Mouse (Mus musculus): ENCODE results near the gene Zc3h18. TPM values are rescaled to one million over a fixed set of nuclear protein-coding genes. Genes with fewer than 3 reads are reported as not detected.
A peak's percentile ranks its signal among the peaks of the same experiment; 100 is the strongest.

Zc3h18 gene
- polyA plus RNA-seq, 1 experiment from 2014 or later = 64.0 TPM

- H3K36me3 ChIP-seq = no peaks in the 10 kb centered on the region
- ATAC-seq (ENCODE audit: low FRiP score) = no peak
- H3K4me3 ChIP-seq = peak overlapping the region; percentile 68; the same call in 1 of the 2 replicates
- 65% methylated on average over 3 of the region's 3 CpGs for WGBS
- H3K4me1 ChIP-seq = peaks cover 32% of the 10 kb centered on the region
- no peaks in the 10 kb centered on the region for H3K9me3 ChIP-seq (replicated peaks)
- H3K27ac ChIP-seq = peak overlapping the region; percentile 94; the same call in 1 of the 2 replicates
- no peaks in the 10 kb centered on the region for H3K27me3 ChIP-seq
- H3K9ac ChIP-seq = no peak overlapping the region
- H3K4me2 ChIP-seq (replicated peaks) = peak overlapping the region; percentile 90
These were observed 68.8 kb downstream of the Zc3h18 start for GRCm38 (mm10) chr8:122445203-122445602.

GRCm38 (mm10) chr8:122451161-122451703 is 74.8 kb downstream of the Zc3h18 start:
- H3K27ac ChIP-seq = no peak overlapping the region
- H3K9ac ChIP-seq = no peak overlapping the region
- no peaks in the 10 kb centered on the region; the same call in 1 of the 2 replicates for H3K4me1 ChIP-seq
- 77% methylated on average over 7 of the region's 7 CpGs for WGBS
- no peaks in the 10 kb centered on the region for H3K9me3 ChIP-seq (replicated peaks)
- no peak overlapping the region for H3K4me2 ChIP-seq (replicated peaks)
- peaks cover 16% of the 10 kb centered on the region for H3K27me3 ChIP-seq
- no peaks in the 10 kb centered on the region for H3K36me3 ChIP-seq
- no peak overlapping the region for H3K4me3 ChIP-seq
- no peak for ATAC-seq (ENCODE audit: low FRiP score)

DNA sequence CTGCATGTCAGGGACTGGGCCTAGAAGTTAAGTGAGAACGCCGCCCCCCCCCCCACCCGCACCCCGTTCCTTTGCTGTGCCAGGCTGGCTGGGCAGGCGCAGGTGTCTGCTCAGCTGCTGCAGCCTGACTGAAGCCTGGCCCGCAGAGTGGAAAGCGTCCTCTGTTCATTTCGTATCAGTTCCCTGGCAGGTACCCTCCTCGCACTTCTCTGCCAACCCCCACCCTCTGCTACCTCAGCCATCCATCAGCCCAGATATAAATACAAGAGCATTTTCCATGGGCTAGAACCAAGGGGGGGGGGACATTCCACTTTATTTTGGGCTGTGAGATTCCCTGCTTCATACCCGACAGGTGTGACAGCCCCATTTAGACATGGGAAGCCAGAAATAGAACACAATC is 75.7 kb downstream of the Zc3h18 start:
- Histone ChIP-seq H3K4me2 (replicated peaks) (no peak overlapping the region), H3K4me1 (no peaks in the 10 kb centered on the region), H3K27me3 (peaks cover 25% of the 10 kb centered on the region), H3K36me3 (no peaks in the 10 kb centered on the region), H3K9me3 (replicated peaks) (no peaks in the 10 kb centered on the region), H3K9ac (no peak overlapping the region), H3K27ac (no peak overlapping the region), H3K4me3 (no peak overlapping the region)
- ATAC-seq (ENCODE audit: low FRiP score) = no peak
- 86% methylated on average over 10 of the region's 10 CpGs for WGBS

DNA sequence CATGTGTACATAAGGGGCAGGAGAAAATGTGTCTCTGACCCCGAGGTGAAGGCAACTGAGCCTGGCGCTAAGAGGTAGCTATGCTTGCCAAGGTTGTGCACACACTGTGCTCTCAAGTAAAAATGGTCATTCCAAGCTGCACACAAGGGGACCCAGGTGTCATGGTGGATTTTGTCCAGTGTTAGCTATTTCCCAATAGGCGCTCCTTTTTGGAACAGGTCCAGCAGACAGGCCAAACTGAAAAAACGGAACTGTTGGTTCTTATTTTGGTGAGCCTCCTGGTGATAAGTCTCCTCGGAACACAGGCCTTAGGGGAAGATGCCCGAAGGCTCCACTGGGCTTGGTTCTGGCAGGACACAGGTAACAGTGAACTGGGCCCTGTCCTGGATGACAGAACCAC is 78.0 kb downstream of the Zc3h18 start:
- no peak overlapping the region for H3K27ac ChIP-seq
- WGBS = 89% methylated on average over 6 of the region's 6 CpGs
- ATAC-seq (ENCODE audit: low FRiP score) = no peak
- H3K27me3 ChIP-seq = peaks cover 45% of the 10 kb centered on the region
- H3K4me3 ChIP-seq = no peak overlapping the region
- H3K36me3 ChIP-seq = no peaks in the 10 kb centered on the region
- no peak overlapping the region for H3K9ac ChIP-seq
- no peaks in the 10 kb centered on the region for H3K9me3 ChIP-seq (replicated peaks)
- no peak overlapping the region for H3K4me2 ChIP-seq (replicated peaks)
- no peaks in the 10 kb centered on the region for H3K4me1 ChIP-seq

GRCm38 (mm10) chr8:122457171-122457570 is 80.8 kb downstream of the Zc3h18 start:
- no peak overlapping the region for H3K9ac ChIP-seq
- no peaks in the 10 kb centered on the region for H3K9me3 ChIP-seq (replicated peaks)
- no peak overlapping the region for H3K4me2 ChIP-seq (replicated peaks)
- no peaks in the 10 kb centered on the region for H3K36me3 ChIP-seq
- peaks cover 15% of the 10 kb centered on the region for H3K4me1 ChIP-seq
- no peak overlapping the region for H3K27ac ChIP-seq
- no peak for ATAC-seq (ENCODE audit: low FRiP score)
- 81% methylated on average over 11 of the region's 11 CpGs for WGBS
- peaks cover 73% of the 10 kb centered on the region for H3K27me3 ChIP-seq
- H3K4me3 ChIP-seq = no peak overlapping the region

DNA sequence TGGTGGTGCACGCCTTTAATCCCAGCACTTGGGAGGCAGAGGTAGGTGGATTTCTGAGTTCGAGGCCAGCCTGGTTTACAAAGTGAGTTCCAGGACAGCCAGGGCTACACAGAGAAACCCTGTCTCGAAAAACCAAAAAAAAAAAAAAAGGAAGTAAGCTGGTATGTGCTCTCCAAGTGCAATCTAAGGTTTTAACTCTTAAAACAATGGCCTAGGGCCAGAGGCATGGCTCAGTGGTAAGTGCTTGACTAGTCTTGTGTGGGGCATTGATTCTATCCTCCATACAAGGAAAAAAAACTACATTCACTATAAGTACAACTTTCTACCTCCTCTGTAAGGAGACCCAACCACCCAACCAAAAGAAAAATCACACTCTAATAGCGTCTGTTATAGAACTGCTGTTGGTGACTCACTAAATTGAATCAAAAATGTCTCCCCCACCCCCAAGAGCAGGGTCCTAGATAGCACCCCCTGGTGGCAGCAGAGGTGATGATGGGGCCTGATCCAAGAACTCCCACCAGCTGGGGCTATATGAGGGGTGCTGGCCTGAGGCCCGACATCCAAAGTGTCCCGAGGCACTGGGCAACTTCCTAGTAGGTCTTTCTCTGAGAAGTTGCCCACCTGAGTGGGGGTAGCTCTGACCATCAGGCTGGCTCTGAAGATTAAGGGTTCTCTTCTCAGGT is 83.0 kb downstream of the Zc3h18 start:
- Histone ChIP-seq H3K9me3 (replicated peaks) (no peaks in the 10 kb centered on the region), H3K4me3 (no peak overlapping the region), H3K27ac (no peak overlapping the region), H3K36me3 (no peaks in the 10 kb centered on the region), H3K4me1 (peaks cover 15% of the 10 kb centered on the region), H3K4me2 (replicated peaks) (no peak overlapping the region), H3K27me3 (peaks cover 91% of the 10 kb centered on the region), H3K9ac (no peak overlapping the region)
- WGBS = 57% methylated on average over 6 of the region's 6 CpGs
- no peak for ATAC-seq (ENCODE audit: low FRiP score)

GRCm38 (mm10) chr8:122459990-122460389 is 83.6 kb downstream of the Zc3h18 start:
- no peaks in the 10 kb centered on the region for H3K36me3 ChIP-seq
- peaks cover 15% of the 10 kb centered on the region for H3K4me1 ChIP-seq
- peak overlapping the region; percentile 29 for H3K4me3 ChIP-seq
- H3K4me2 ChIP-seq (replicated peaks) = peak overlapping the region; percentile 57
- H3K9me3 ChIP-seq (replicated peaks) = no peaks in the 10 kb centered on the region
- 0 out of 2 replicates have a peak overlapping the region, but pooled peaks have one; percentile 24 for H3K9ac ChIP-seq
- 23% methylated on average over 7 of the region's 7 CpGs for WGBS
- H3K27me3 ChIP-seq = peaks cover 86% of the 10 kb centered on the region
- no peak overlapping the region for H3K27ac ChIP-seq
- ATAC-seq (ENCODE audit: low FRiP score) = no peak

- Histone ChIP-seq H3K4me1 (peaks cover 15% of the 10 kb centered on the region), H3K4me3 (peak within 1 kb of the TSS; percentile 29), H3K27me3 (peaks cover 81% of the 10 kb centered on the region), H3K36me3 (peaks cover 6% of the 10 kb centered on the region), H3K9ac (peak within 1 kb of the TSS; percentile 24), H3K27ac (no peak within 1 kb of the TSS), H3K4me2 (replicated peaks) (peak within 1 kb of the TSS; percentile 57), H3K9me3 (replicated peaks) (no peaks in the 10 kb centered on the region)
- WGBS = 4% methylated on average over 56 of the region's 56 CpGs
- ATAC-seq (ENCODE audit: low FRiP score) = peak; percentile 73
These were observed 84.4 kb downstream of the Zc3h18 start, which contains the start of gene Snai3 for GRCm38 (mm10) chr8:122460524-122461472. Gene Snai3, minus strand, starts transcription at chr8:122460733.

DNA sequence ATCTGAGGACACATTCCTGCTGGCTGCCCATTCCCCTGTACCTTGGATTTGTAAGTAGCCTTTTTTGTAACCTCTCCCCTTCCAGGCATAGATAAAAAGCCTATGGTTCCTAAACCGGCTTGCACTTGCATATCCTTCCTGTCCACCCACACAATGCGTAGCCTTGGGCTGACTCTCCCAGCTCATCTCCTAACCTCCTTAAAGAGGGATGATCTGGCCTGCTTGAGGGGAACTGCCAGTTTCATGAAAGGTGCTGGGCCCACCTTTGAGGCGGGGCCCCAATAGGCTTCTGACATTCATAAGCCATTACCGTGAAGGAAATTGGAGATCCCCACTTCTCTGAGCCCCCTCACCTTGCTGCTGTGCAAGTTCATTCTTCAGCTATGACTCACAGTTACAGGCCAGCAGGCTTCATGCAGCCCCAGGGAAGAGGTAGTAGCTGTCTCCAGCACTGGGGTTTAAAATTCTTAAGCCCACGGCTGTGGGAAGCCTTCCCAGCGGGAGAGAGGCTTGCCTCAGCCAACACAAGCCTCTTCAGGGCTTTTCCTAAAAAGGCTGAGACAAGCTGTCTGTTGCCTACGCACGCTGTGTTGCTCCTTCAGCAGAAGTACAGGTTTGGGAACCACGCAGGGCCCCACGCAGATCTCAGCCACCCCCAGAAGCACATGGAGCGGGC is 85.2 kb downstream of the Zc3h18 start:
- Histone ChIP-seq H3K27me3 (peaks cover 74% of the 10 kb centered on the region), H3K9me3 (replicated peaks) (no peaks in the 10 kb centered on the region), H3K9ac (no peak overlapping the region), H3K27ac (no peak overlapping the region), H3K4me2 (replicated peaks) (no peak overlapping the region), H3K4me3 (no peak overlapping the region), H3K4me1 (peaks cover 15% of the 10 kb centered on the region), H3K36me3 (peaks cover 14% of the 10 kb centered on the region)
- ATAC-seq (ENCODE audit: low FRiP score) = no peak
- 56% methylated on average over 11 of the region's 11 CpGs for WGBS

GRCm38 (mm10) chr8:122462510-122462909 is 86.1 kb downstream of the Zc3h18 start:
- Histone ChIP-seq H3K9ac (no peak overlapping the region), H3K4me2 (replicated peaks) (no peak overlapping the region), H3K36me3 (peaks cover 22% of the 10 kb centered on the region), H3K27ac (no peak overlapping the region), H3K4me3 (no peak overlapping the region), H3K27me3 (peaks cover 66% of the 10 kb centered on the region), H3K9me3 (replicated peaks) (no peaks in the 10 kb centered on the region), H3K4me1 (peaks cover 15% of the 10 kb centered on the region)
- no peak for ATAC-seq (ENCODE audit: low FRiP score)
- 63% methylated on average over 8 of the region's 8 CpGs for WGBS

DNA sequence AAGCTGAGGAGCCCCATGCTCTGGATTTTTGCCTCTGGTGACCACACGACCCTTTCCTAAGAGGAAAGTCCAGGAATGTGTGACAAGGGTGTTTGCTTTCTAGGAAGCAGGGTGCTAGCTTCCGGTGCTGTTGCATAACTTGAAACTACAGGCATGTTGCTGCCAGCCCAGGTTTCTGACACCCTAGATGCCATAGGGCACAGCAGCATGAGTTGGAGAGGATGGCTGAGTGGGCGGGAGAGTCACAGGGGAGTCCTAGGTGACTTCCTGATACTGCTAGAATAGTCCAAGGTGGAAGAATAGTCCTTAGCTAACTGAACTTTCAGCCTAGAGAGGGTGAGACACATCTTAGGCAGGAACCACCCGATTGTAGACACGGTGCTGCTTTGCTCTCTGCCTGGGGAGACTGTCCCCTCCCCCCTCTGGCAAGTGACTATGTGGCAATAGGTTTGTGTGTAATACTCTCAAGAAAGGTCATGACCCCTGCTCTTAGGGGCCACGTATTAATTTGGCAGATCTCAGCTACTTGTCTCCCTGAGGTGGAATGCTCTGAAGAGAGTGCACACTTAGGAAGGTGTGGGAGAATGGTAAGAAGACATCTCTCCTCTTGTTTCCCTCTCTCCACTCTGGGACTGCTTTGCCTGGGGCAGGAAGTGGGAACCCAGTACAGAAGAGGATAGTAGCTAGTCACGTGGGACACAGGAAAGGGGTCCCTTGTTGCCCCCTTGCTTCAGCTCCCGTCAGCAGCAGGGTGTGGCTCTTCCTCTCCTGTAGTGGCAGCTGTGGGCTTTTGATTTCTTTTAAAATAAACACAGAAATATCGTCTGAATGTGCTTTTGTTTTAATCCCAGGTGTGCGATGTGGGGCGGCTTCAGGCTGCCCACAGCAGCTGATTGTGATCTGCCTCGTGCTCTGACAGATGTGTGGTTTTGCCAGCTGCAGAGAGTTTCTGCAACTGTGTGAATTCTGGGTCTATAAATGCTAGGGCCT is 87.5 kb downstream of the Zc3h18 start:
- H3K4me3 ChIP-seq = no peak overlapping the region
- peaks cover 54% of the 10 kb centered on the region for H3K27me3 ChIP-seq
- 69% methylated on average over 12 of the region's 12 CpGs for whole genome bisulfite sequencing
- no peak for ATAC-seq (ENCODE audit: low FRiP score)
- no peak overlapping the region for H3K4me2 ChIP-seq (replicated peaks)
- no peaks in the 10 kb centered on the region for H3K9me3 ChIP-seq (replicated peaks)
- no peak overlapping the region for H3K9ac ChIP-seq
- H3K36me3 ChIP-seq = peaks cover 33% of the 10 kb centered on the region
- peaks cover 15% of the 10 kb centered on the region for H3K4me1 ChIP-seq
- H3K27ac ChIP-seq = no peak overlapping the region

Measured in hindbrain, embryonic 12.5 days (tissue).